Mouse (Mus musculus): ENCODE results near the gene Arpp21.

DNA sequence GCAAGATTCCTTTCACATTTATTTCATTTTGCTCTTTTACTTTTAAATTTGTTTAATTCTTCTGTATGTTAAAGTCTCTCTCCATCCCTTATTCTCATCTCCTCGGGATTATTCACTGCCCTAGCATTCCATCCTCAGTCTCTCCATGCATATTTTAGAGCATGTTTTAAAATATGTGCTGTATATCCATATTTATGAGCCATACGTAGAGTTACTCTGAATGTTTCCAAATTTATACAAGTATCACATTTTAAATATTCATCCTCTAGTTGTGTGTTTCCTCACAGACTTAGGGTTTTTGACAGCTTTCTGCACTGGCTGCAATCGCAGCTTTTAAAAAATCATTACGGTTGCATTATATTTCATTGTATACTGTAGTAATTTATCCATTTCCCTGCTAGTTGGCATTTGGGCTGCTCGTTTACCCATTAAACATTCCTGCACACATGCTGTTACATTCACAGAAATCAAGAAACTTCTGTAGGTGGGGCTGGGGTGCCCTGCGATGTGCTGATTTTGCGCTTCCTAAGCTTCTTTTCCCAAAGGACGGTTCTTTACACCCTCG lies 187.8 kb downstream of the Arpp21 start:
- no peak for TF ChIP-seq POLR2A (IDR thresholded peaks at IDR 0.05; ENCODE audit: borderline replicate concordance, control insufficient read depth, low read depth, low read length)
- no peak for TF ChIP-seq CTCF (IDR thresholded peaks at IDR 0.05; ENCODE audit: control insufficient read depth, insufficient read depth, low read length)
